Mouse (Mus musculus) c-Kit-positive CD71-positive TER-119-positive erythroid progenitor cells, embryonic 14.5 days (primary cell): ENCODE data around the gene Olfr1463.

Source experiments
- DNase-seq: peaks from one replicate; pipeline ENCODE4 v3.0.0-alpha.2; 2013; ENCODE audit warnings: low spot score

Olfr1463 gene

GRCm38 (mm10) chr19:13231028-13231427 lies at the start of gene Olfr1463:
Olfr1463 (plus strand) TSS chr19:13231328.
- DNase-seq: no peak

- no peak for DNase-seq
These were observed 45.7 kb upstream of the Olfr1463 start, which contains the start of gene Olfr1462 for GRCm38 (mm10) chr19:13185434-13185833. Olfr1462 (plus strand) TSS chr19:13185734.

- DNase-seq: no peak
These were observed 9.5 kb upstream of the Olfr1463 start for GRCm38 (mm10) chr19:13221666-13222065.
